Mouse (Mus musculus): ENCODE results near the gene Lmnb2. TPM values are rescaled to one million over a fixed set of nuclear protein-coding genes. Genes with fewer than 3 reads are reported as not detected.
A peak's percentile ranks its signal among the peaks of the same experiment; 100 is the strongest.

Lmnb2 gene
- 1 to 10 TPM; 3.5 to 6.3 (median 4.8) TPM for total RNA-seq (2022)

GRCm38 (mm10) chr10:80917779-80918434 is at the start of gene Lmnb2:
Gene Lmnb2 (minus strand): TSS chr10:80918245.
- peak; percentile 57 for DNase-seq (ENCODE audit: low spot score)

- no peak for DNase-seq (ENCODE audit: low spot score)
These were observed 49.1 kb upstream of the Lmnb2 start for GRCm38 (mm10) chr10:80967101-80967656.

GRCm38 (mm10) chr10:80966296-80966695 is 48.3 kb upstream of the Lmnb2 start:
- DNase-seq (ENCODE audit: low spot score), result no peak

- peak; percentile 28 for DNase-seq (ENCODE audit: low spot score)
These were observed 45.3 kb upstream of the Lmnb2 start for GRCm38 (mm10) chr10:80963031-80963975.

- DNase-seq (ENCODE audit: low spot score), result no peak
These were observed 44.5 kb upstream of the Lmnb2 start for GRCm38 (mm10) chr10:80962585-80962984.

GRCm38 (mm10) chr10:80962051-80962472 is 44.0 kb upstream of the Lmnb2 start:
- DNase-seq (ENCODE audit: low spot score), result peak; percentile 47

- peak; percentile 34 for DNase-seq (ENCODE audit: low spot score)
These were observed 42.8 kb upstream of the Lmnb2 start for GRCm38 (mm10) chr10:80960551-80961508.

GRCm38 (mm10) chr10:80958979-80959637 is 41.1 kb upstream of the Lmnb2 start:
- DNase-seq (ENCODE audit: low spot score), result no peak

GRCm38 (mm10) chr10:80957791-80958190 is 39.7 kb upstream of the Lmnb2 start:
- no peak for DNase-seq (ENCODE audit: low spot score)

- no peak for DNase-seq (ENCODE audit: low spot score)
These were observed 38.9 kb upstream of the Lmnb2 start for GRCm38 (mm10) chr10:80956901-80957300.

- no peak for DNase-seq (ENCODE audit: low spot score)
These were observed 38.3 kb upstream of the Lmnb2 start for GRCm38 (mm10) chr10:80956385-80956784.

- DNase-seq (ENCODE audit: low spot score), result no peak
These were observed 37.5 kb upstream of the Lmnb2 start for GRCm38 (mm10) chr10:80955536-80955935.

- DNase-seq (ENCODE audit: low spot score), result no peak
These were observed 36.8 kb upstream of the Lmnb2 start for GRCm38 (mm10) chr10:80954843-80955242.

- DNase-seq (ENCODE audit: low spot score), result no peak
These were observed 36.4 kb upstream of the Lmnb2 start for GRCm38 (mm10) chr10:80954415-80954814.

- no peak for DNase-seq (ENCODE audit: low spot score)
These were observed 34.4 kb upstream of the Lmnb2 start for GRCm38 (mm10) chr10:80952449-80952848.

- no peak for DNase-seq (ENCODE audit: low spot score)
These were observed 33.8 kb upstream of the Lmnb2 start for GRCm38 (mm10) chr10:80951761-80952390.

- DNase-seq (ENCODE audit: low spot score), result no peak
These were observed 32.3 kb upstream of the Lmnb2 start for GRCm38 (mm10) chr10:80950314-80950713.

- DNase-seq (ENCODE audit: low spot score), result no peak
These were observed 31.0 kb upstream of the Lmnb2 start for GRCm38 (mm10) chr10:80949081-80949480.

GRCm38 (mm10) chr10:80948570-80948969 is 30.5 kb upstream of the Lmnb2 start:
- no peak for DNase-seq (ENCODE audit: low spot score)

- no peak for DNase-seq (ENCODE audit: low spot score)
These were observed 29.8 kb upstream of the Lmnb2 start for GRCm38 (mm10) chr10:80947802-80948201.
